Mouse (Mus musculus) adrenal gland, adult 18-20 months (tissue): ENCODE data around the gene Pcyt1b. TPM values are rescaled to one million over a fixed set of nuclear protein-coding genes. Genes with fewer than 3 reads are reported as not detected.

ENCODE experiments used
- DNase-seq, 2 experiments: peaks; one replicate each; pipeline ENCODE4 v3.0.0; 2021 to 2022; ENCODE audit warnings: low spot score in 2 of 2
- long read RNA-seq, 2 experiments: library from polyadenylated mRNA; stranded (forward); transcript quantifications; one replicate each; pipeline ENCODE4 v2.0.0; 2021
- total RNA-seq, 2 experiments: library from RNA; stranded (reverse); gene quantifications; 1 replicate in 1 of 2; 2 replicates in 1 of 2; pipeline ENCODE4 v1.2.3; 2021

Gene Pcyt1b
- 1 to 10 TPM in 1 of 2 experiments, under 1 TPM in 1; 0.48 to 1.5 TPM for total RNA-seq
- long read RNA-seq, experiment 1, result 0 reads
- long read RNA-seq, experiment 2, result 0 reads

GRCm38 (mm10) chrX:93654218-93655002, at the start of gene Pcyt1b:
Pcyt1b (plus strand) TSS chrX:93654863.
- no peak for DNase-seq

DNA sequence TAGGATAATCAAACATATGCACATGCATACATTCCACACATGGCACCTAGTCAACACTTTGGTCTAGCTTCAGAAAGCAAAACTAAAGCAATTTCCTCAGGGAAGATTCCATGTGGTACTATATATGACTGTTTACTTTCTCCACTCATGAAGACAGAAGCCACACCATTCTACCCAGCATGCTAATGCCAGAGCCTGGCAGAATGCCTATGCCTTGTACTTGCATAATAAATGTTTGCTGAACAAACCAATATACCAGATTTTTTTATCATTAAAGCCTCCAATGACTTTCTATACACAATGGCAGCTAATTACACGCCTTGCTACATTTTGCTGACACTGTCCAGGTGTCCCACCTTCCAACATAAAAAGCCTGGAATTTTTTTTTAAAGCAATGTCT, 24.4 kb upstream of the Pcyt1b start:
- DNase-seq, result no peak

DNA sequence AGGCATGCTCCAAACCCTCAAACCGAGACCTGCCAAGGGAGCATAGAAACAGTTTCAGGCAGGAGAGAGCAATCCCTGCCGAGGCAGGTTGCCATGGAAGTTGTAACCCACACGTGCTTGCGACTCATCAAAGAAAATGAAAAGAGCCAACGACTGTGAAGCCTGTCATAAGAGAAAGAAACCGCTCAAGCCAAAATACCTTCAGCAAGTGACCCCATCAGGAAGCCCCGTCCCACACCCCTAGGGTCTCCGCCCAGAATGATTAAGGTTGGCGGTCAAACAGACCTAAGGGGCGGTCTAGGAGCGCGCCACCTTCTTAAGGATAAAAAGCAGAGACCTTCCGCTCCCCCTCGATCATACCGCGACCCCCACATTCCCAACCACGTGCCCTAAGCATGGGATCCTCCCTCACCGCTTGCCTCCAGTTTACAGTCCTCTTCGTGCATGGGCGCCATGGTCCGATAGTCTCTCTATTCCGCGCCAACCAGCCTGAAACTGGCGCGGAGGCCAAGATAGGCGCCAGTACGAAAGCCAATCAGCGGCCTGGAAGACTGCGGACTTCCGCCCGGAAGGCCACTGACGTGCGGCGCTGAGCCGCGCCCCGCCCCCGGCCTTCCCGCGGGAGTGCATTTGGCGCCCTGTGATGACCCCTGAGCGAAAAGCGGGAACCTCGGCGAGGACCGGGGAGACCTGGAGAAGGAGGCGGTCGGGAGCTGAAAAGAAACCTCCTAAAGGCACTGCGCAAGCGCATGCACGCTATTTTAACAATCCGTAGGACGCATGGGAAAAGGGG, 22.8 kb upstream of the Pcyt1b start, which contains the start of gene Pola1:
Pola1 (minus strand) TSS at position 499 of the 793 bp plus-strand sequence.
- DNase-seq, result peak; percentile 70 to 76

DNA sequence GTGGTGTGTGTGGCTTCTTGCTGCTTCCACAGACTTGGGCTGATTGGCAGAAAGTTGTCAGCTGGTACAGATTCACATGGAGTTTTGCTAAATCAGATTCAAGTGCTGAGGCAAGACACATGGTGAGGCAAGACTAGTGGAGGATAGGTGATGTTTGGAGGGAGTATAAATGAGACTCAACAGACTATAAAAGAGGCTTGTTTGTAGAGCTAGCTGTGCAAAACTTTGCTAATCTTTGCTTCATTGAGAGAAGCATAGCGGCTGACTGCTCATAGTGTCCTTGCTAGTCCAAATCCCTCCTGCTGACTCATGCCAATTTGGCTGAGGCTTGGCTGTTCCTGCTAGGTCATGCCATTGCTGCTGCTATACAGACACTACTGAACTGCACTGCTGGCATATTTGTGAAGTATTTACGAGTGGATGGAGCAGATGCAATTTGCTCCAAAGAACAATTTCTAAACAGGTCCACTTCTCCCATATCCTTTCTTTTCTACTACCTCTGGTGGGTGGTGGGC, 19.7 kb upstream of the Pcyt1b start:
- DNase-seq, result peak in 1 of 2 experiments; percentile 2

DNA sequence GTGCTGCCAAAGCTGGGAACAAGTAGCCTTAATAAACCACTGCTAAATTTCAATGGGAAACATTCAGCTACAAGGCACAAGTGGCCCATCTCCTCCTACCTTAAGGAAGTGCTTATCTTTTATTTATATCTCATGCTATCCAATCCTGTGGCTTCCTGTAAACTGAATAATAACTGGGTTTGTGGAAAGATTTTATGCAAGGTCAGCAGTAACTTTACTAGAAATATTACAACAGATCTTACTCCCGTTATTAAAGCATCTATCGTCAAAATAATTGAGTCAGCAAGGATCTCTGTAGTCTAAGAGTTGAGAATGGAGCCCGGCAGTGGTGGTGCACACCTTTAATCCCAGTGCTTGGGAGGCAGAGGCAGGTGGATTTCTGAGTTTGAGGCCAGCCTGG, 11.1 kb upstream of the Pcyt1b start:
- no peak for DNase-seq

GRCm38 (mm10) chrX:93644022-93644421, 10.6 kb upstream of the Pcyt1b start:
- no peak for DNase-seq

- no peak for DNase-seq
Observed at GRCm38 (mm10) chrX:93650738-93651137, 3.9 kb upstream of the Pcyt1b start.

DNA sequence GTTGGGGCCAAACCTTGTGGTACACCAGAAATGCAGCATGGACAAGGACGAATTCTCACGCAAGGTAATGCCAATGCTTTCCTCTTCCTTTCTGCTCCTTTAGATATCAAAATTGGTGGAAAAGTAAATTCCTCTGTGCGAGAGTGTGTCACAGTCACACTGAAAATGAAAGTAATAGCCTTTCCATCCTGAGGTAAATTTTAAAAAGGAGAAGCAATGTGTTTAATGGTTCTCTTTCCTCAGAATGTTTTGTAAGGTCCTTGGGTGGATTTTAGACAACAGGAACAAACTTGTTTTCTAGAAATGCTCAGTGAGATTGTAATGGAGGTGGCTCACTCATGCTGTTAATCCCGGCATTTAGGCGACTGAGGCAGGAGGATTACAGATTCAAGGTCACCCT, 490 bp downstream of the Pcyt1b start:
- no peak for DNase-seq

- DNase-seq, result no peak
Observed at GRCm38 (mm10) chrX:93663919-93664586, 9.4 kb downstream of the Pcyt1b start.

DNA sequence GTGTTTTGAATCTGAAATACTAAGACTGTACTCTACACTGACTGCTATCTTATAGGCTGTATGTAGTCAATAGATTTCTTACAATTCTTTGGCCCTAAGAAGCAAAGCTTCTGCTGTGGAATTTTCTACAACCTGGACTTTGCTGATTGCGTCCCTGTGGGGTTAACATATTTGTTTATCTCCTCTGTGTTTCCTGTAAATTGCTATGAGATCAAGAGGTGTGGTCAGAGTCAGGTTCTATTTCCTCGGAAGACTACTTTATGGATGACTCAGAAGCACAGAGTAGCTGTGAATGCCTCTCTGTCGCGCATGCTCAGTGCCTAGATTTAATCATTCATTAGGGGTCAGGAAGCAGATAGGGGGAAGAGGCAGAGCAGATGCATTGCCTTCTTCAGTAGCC, 10.1 kb downstream of the Pcyt1b start:
- no peak for DNase-seq

DNA sequence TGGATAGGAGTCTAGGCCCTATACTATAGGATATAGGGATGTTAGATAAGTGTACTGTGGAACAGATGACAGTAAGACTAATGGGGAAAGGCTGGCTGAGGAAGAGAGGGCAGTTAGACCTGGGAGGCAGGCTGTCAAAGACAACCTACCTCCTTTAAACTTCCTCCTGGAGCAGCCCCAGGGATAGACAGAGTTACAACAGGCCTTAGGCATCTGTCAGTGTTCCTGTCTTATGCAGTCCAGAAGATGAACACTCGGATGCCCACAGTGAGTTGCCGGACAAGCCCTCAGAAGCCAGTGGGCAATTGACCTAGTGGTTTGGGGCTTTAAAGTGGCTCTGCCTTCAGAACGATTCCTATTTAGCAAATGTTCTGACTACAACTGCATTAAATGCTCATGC, 19.8 kb downstream of the Pcyt1b start:
- no peak for DNase-seq

- peak; percentile 12 to 21 for DNase-seq
Observed at GRCm38 (mm10) chrX:93674836-93675795, 20.5 kb downstream of the Pcyt1b start.

DNA sequence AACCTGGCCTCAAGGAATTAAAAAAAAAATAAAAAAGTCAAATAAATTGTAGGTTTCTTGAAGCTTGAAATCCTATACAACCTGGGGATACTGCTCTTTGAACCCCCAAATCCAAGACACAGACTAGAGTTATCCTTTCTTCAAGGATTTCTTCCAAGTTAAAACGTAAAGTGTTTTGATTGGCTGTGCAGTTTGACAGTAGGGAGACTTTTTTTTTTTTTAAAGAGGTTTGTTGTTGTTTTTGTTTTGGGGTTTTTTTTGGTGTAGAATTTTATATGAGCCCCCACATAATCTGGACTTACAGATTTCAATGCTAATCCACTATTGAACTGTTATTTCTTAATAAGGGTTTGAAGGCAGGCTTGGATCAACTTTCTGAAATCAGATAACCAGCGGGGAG, 21.6 kb downstream of the Pcyt1b start:
- no peak for DNase-seq

DNA sequence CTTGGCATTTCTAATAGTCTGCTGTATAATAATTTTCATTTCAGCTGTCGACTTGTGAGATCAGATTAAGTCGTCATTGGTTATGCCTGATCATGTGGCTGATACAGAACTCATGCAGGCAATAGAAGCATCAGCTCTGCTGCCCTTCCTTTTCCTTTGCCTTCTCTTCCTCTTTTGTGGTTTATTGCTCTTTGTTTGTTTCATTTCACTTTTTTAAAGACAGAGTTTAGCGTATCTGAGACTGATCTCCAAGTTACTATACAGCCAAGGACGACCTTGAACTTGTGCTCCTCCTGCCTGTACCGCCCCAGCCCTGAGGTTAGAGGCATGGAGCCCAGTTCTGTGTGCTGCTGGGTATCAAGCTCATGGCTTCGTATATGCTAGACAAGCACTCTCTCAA, 34.6 kb downstream of the Pcyt1b start:
- no peak for DNase-seq

DNA sequence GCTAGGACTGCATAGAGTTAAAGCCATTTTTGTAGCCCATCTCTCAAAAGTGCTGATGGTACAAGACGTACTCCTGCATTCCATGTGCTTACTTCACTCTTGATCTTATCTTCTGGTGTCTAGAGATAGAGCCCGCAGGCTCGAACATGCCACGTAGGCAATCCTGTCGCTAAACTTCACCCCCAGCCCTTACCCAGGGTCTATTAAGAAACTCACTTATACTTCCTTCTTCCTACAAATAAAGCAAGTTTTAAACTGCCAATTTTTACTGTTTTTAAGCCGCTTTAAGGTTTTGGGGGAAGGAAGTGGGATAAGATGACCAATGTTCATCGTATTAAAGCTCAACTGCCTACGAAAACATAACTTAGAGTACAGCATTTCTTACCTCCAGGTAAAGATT, 36.0 kb downstream of the Pcyt1b start:
- DNase-seq, result no peak

GRCm38 (mm10) chrX:93697596-93697995, 42.9 kb downstream of the Pcyt1b start:
- DNase-seq, result no peak

GRCm38 (mm10) chrX:93700528-93701225, 46.0 kb downstream of the Pcyt1b start:
- DNase-seq, result peak; percentile 26 to 35

GRCm38 (mm10) chrX:93712566-93712965, 57.9 kb downstream of the Pcyt1b start:
- DNase-seq, result no peak

DNA sequence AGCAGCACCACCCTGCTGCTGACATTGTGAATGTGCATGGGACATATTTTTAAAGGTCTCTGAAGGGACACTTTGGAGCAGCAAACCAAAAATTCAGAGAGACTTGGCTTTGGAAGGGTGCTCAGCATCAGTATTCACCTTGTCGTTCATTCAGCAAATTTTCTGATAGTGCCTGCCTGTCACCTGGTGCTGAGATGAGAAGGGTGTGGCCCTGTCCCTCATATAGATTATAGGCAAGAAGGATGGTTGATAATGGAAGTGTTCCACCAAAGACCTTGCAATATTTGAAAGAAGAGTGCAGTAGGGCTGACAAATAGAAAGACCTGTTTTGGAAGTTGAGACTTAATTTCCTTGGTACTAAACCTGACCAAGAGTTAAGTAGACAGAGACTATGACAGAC, 74.9 kb downstream of the Pcyt1b start:
- DNase-seq, result no peak

DNA sequence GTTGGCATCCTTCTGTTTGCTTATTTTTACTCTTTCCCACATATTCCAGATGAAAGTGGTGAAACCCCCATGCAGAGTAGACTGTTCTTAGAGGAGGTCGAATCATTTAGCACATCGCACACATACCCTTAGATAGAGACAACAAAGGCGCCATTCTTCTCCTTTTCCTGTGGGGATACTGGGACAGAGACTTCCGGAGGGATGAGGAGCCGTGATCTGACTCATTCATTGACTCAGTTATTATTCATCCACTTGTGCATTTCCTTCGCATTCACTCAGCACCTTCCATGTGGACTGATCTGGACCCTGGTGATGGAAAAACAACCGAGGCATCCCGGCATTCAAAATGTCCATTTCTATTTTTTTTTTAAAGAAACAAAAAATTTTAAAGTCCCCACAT, 76.2 kb downstream of the Pcyt1b start:
- no peak for DNase-seq
